Mouse (Mus musculus) gastrocnemius, adult 18-20 months (tissue): ENCODE data around the gene Cdh22. TPM values are rescaled to one million over a fixed set of nuclear protein-coding genes. Genes with fewer than 3 reads are reported as not detected.

ENCODE experiments used
- DNase-seq: peaks from one replicate; pipeline ENCODE4 v3.0.0; 2021; ENCODE audit warnings: low spot score
- total RNA-seq, 2 experiments: library from RNA; stranded (reverse); gene quantifications; 2 replicates each; pipeline ENCODE4 v1.2.3; 2021

The Cdh22 gene
- total RNA-seq, 2 experiments from 2014 or later: 1.1 to 1.3 TPM

DNA sequence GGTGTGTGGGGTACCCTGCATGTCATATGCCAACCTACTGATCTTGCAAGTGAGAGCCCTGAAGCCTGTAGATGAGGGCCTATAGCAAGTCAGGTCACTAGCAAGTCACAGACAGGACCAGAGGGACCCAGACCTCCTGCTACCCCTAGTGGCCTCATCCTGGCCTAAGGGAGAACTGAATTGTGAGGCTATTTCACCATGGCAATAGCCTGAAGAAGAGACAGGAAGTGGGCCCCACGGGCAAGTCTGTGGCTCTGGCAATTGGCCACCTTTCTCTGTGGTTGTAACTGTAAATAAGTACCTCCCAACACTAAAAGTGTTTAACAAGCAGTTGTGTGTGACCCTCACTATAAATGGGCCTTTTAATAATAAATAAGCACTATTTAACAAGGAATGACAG lies 16.2 kb upstream of the Cdh22 start:
- DNase-seq: no peak

DNA sequence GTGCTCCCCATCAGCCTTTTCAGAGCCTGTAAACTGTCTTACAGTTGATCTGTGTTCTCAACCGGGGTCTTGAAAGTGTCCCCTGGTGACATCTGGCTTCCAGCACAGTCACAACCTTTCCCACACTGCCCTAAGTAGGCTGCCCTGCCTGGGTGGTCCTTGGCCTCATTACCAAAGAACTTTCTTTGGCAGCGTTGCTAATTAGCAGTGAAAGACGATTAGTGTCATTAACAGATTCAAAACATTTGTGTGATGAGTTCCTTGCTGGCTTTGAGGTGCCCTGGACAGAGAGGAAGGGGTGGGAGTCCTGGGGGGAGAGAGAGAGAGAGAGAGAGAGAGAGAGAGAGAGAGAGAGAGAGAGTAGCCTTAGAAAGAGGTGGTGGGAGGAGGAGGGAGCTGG lies 14.3 kb upstream of the Cdh22 start:
- no peak for DNase-seq

DNA sequence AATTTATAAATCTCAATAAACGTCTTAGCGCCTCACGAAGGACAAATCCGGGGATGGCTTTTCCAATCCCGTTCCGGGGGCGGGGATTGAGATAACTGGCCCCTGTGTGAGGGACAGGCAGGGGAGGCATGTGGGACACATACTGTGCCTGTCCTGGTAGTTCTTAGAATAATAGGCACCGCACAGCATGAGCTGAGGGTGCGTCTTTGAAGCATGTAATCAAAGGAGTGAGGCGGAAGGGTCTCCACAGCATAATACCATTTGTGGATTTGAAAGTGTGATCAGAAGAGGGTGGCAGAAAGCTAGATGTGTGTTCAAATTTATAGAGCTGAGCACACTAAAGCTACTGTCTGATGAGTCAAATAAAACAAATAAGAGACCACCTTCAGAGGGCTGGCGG lies 11.7 kb upstream of the Cdh22 start:
- DNase-seq: no peak

DNA sequence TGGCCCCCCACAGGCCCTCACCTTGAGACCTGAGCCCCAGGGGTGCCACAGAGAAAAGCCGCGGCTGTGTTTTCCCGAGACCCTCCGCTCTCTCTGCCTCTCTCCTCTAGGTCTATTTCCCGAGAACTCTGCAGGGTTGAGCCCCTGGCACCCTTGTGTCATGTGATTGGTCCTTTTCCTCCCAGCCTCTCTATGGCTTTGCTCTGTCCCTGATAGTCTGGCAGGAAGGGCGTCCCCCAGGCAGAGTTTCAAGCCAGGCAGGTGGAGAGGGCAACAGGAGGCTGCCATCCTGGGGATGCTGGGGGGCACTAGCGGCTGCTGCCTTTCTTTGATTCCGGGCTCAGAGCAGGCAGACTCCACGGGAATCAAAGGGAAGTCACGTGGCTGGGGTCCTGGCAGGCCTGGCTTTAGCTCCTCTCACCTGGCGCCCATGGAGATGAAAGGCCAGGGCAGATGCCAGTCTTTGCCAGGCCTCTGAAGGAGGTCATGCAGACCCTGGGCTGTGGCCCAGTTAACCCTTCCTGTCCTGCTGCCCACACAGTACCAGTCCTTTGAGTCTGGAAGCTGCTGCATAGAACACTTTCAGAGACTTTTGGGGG lies 8.6 kb upstream of the Cdh22 start:
- DNase-seq: no peak

DNA sequence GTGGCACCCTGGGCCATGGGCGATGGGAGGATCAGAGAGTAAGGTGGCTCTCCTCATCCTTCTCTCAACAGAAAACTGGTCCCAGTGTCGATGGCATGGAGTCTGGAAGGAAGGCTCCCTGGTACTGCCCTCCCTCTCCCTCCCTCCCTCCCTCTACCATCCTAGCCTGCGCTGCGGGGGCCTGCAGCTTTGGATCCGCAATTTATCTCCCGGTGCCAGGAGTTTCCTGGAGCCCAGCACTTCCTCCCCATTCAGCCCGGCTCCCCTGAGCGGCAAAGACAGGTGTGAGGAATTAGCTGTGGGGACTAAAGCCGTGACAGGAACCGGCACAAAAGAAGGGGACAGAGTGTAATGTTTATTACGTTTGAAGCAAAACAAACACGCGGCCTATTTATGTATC lies 7.9 kb upstream of the Cdh22 start:
- DNase-seq: no peak

DNA sequence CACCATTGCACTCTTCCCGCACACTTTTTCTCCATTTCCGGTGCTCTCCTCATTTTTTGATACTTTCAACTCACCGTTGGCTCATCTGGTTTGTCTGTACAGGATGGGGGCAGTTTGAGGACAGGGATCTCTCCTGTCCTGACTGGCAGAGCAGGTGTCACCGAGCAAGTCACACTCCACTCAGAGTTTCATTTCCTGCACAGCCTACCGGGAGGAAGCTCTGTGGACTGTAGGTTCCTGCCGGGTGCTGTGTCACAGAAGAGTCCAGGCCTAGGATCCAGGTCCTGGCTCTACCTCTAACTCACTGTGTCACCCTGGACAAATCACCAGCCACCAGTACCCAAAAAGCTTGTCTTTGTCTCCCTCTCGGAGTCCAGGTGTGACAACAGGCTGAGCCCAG lies 7.1 kb upstream of the Cdh22 start:
- no peak for DNase-seq

DNA sequence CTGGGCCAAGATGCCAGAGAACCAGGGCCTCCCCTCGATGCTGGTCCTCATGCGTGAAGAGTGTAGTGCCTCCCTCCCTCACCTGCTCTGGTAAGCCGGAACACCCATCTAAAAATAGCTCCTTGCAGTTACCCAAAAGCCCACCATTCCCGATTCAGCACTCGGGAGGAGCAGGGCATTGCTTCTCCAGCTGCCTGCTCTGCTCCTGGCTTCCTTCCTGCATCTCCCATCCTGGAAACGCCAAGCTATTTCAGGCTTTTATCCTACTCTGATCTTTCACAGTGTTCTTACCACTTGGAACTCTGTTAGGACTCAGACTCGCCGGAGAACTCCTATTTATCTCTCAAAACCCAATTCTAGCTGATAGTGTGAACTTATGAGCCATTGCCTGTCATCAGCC lies 5.7 kb upstream of the Cdh22 start:
- DNase-seq: no peak

DNA sequence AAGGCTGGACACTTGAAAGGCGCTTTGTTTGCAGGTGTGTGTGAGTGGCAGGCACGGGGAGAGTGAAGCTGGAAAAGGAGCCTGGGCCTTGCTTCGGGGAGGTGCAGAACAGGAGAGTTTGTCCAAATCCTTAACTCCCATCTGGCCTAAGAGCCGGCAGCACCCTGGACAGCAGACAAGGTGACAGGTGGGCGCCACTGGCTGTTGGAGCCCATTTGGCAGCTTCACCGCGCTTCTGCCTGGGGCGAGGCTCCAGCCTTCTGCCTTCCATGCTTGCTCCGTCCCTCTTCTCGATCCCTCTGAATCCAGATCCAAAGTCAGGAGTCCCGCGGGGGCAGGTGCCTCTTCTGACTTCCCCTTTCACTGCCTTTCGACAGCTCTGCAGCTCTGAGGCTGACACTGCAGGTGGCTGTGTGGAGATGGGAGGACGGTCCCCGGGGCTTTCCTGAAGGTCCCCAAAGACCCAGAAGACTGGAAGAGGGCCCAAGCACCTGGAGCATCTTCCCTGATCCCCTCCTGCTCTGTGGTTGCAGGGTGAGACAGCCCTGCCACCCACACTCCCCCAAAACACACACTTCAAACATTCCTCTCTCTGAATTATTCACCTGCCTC lies 5.0 kb upstream of the Cdh22 start:
- DNase-seq: no peak

DNA sequence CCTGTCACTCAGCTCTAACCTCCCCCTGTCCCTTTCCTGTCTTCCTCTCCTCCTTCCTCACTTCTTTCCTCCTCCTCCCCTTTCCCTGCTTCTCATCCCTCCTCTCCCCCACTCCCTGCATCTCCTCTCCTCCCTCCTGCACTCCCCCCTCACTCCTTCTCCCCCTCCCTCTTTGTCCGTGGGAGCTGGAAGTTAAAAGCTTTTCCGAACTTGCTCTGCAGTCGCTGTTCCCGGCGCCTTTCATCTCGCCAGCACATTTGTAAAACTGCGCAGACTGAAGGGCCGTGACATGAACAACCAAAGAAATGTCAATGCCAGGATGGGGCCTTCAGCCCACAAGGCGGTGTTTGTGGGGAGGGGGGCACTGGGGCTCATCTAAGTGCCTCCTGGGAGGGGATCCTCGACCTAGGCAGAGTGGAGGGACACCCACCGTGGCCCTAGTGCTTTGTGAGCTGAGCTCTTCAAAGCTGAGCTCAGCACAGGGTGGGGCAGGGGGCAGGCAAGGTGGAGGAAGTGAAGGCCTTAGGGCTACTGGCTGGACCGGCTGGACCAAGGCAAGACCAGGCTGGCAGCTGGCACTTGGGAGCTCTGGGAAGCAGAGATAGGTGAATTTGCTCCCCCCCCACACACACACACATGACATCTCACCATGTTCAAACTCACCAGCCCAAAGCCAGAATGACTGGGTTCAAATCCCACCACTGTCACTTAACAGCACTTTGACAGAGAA lies 3.9 kb upstream of the Cdh22 start:
- DNase-seq: no peak

DNA sequence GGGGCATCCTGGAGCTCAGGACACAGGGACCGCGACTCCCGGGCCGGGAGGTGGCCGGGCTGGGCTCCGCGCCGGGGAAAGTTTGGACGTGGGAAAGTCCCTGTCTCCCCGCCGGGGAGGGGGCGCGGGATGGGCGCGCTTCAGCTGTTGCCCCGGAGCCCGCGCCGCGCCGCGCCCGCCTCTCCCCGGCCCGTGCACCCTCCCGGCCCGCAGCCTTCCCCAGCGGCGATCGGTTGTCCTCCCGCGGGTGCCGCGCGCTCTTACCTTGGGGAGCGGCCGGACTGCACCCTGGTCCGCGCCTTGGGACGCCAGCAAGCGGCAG lies 401 bp downstream of the Cdh22 start:
- no peak for DNase-seq

DNA sequence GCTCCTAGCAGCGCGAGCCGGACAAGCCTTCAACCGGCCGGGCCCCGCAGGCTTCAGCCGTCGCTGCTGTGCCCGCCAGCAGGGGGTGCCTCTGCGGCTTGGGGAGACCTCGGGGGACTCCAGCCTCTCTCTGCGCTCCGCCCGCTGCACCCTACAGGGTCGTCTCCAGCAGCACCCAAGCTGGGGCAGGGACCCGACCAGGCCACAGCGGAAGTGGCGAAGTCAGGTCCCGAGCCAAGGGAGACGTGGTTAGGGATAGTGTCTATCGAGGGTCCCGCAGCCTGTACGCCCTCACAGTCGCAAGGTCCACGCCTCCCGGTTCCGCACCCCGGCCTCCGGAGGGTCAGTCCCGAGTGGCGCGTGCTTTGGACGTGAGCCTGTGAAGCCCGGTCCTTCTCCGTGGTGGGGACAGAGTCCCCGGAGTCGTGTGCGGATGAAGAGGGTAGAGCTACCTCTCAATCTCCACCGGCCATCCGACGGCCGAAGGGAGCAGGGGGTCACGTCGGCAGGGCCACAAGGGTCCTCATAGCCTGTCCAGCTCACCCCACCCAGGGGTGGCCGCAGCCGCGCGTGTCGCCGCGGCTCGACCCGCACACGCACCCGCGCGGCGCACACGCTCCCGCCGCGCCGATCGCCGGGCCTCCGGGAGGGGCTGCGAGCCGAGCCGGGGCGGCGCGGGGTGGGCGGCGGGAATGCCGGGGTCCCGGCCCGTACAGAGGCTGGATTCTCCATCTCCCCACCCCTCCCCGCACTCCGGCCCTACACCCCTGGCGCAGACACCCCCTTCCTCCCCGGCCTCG lies 962 bp downstream of the Cdh22 start:
- peak; percentile 43 for DNase-seq

DNA sequence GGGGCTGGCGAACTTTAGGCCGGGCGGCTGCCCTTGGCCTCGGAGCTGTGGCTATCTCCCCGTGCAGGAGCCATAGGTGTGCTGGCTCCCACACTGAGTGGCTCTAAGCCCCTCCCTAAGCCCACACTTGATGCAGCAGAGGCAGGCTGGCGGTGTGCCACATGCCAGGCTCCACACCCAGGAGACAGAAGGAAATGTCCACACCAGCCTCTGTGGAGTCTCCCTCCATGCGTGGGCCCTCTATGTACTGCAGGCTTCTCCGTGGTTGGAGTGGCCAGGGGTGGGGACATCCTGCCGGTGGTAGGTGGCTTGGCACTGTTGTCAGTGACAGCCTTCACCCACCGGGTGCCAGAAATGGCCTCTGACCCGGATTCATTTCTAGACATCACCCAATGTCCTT lies 5.6 kb downstream of the Cdh22 start:
- no peak for DNase-seq

DNA sequence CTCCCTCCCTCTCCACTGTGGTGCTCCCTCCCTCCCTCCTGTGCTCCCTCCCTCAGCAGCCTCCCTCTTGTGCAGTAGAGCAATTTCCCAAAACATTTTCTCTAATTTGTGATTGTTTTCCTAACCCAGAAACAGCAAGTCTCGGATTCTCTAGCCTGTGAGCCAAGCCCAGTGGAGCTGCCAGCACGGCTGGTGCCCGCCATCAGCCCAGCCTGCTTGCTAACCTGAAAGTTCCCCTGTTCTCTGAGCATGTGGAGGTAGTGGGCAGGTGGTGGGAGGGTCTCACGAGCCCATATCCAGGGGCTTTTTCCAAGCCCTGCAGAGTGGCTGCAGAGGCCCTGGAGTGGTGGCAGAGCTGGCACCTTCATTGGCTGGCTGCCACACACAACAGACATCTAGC lies 10.8 kb downstream of the Cdh22 start:
- no peak for DNase-seq

DNA sequence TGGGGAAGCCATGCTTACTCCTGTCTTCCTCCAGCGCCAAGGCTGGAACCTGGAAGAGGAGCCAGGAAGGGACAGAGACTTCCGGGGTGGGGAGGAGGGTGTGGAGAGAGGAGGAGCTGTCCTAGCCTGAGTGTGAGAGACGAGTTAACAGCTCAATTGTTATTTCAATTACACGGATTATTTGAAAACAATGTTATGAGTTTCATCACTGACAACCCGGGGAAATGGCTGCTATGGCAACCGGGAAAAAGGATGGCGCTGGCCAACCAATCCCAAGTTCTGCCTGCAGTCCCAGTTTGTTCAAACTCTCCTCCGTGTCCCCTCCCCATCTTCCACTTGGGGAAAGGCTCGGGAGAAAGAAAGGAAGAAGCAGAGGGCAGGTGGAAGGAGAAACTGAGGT lies 12.7 kb downstream of the Cdh22 start:
- no peak for DNase-seq

DNA sequence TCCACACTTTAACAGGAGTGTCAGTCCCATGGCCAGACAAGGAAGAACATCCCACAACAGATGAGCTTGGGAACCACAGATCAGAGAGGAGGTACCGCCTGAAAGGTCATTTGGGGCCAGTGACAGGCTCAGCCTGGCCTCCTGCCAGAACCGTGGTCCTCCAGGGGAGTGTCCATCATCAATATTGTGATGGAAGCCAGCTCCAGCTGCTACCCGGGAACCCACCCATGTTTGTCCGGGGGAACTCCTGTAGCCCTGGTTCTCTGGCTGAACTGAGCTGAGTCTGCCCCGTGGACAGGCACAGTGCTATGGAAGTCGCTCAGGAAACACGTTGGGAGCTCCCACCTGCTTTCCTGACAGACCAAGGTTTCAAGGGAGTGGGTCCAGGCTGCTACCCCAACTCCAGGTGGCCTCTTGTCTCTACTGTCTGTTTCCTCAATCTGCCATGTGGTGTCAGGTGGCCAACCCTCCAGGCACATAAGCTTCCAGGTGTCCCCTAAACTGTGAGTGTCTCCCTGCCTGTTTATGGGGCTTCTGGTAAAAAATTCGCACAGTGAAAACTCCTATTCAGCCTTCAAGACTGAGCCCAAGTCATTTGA lies 14.2 kb downstream of the Cdh22 start:
- DNase-seq: no peak

DNA sequence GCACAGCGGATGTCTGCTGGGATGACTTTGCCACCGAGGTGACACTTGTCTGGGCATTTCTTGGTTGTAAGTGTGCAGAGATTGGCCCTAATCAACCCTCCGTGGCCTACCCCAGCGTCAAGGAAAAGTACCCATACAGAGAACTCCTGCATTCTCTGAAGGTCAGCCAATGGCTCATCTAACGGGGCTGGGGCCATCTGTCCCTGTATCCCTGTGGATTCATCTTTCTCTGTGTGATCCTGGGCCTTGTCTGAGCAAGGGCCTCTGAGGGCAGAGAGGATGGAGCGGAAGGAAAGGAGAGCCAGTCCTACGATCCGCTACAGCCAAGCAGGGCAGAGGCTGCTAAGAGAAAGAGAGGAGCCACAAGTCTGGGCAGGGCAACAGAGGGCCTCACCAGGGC lies 15.7 kb downstream of the Cdh22 start:
- no peak for DNase-seq

DNA sequence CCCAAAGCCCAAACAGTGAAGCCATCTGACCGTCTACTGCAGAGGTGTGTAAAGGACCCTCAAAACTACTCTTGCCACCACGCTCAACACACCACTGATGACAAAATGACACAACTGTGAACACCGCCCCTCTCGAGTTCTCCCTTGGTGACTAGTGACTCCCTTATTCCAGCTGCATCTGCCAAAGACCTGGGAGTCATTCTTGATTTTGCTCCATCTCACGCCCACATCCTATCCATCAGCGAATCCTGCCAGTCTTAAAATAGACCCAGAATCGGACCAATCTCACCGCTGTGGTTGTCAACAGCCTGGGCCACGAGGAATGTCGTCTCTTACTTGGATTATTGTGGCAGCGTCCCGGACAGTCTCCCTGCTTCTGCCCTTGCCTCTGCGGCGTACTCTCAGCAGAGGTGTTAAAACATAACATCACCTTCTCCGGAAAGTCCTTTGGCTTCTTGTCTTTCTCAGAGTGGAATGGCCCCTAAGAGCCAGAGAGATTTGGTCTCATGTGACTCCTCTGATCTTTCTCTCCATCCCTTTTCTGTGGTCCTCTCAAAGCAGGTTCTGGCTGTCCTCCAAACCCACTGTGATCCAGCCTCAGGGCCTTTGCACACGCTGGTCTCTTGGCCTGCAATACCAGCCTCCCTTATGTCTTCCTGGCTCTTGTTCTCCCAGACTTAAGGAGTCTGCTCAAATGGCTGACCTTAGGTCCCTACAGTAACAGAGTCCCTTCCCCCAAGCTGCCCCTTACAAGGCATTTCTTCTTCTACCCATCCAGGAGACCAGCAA lies 17.1 kb downstream of the Cdh22 start:
- DNase-seq: no peak

DNA sequence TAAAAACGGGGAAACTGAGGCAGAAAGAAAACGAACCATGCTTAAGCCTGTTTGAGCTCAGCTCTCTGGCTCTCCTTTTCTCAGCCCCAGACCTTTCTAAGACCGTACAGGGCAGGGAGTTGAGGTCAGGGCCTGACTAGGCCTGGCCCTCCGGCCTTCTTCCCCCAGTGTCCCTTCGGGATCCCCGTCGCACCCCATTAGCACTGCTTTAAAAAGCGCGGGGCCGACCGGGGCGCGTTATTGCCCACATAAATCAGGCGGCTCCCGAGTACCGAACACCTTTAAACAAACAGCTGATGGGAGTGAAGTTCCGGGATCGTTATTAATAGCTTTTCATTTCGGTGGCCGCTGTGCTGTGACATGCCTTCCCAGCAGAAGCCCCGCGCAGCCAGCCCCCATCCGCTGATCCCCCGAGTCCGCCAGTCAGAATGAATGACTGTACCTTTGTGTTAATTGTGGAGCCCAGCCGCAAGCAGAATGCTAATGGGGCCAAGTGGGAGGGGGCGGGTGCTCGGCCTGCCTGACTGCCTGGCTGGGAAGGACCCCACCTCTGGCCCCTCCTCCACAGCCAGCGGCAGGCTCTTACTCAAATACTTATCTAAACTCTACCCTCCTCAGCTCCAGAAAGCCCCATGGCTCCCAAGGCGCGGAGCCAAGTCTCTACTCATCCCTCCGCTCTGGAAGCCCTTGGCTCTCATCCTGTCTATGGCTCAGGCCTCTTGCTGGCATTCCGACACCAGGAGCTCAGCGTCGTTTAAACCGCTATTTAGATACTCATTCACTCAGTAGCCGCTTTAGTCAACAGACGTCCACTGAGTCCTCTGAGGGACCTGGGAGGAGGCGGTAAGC lies 19.3 kb downstream of the Cdh22 start:
- no peak for DNase-seq

DNA sequence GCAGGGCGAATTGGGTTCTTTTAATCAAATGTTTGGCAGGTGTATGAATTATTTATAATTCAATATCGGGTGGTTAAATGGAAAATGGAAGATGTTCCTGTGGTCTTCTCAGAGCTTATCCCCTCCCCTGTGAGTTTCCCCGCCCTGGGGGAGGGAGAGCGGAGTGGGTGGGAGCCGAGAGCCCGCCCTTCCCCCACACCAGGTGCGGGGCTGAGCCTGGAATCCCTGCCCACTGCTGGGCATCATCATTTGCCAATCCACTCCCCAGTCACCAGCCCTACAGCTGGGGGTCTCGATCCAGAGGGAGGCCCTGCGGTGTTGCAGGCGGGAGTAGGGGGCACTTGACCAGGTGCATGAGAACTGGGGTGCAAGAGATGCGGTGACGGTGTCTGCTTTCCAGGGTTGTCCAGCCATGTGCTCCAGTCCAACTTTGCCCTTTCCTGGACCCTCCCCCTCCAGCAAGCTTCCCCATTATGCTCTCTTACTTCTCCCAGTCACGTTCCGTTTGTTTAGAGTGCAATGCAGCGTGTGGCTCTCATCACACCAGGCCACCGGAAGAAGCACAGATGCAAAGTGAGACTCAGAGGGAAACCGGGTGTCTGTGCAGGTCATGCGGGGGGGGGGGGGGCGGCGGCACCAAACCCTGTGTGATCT lies 23.1 kb downstream of the Cdh22 start:
- no peak for DNase-seq

DNA sequence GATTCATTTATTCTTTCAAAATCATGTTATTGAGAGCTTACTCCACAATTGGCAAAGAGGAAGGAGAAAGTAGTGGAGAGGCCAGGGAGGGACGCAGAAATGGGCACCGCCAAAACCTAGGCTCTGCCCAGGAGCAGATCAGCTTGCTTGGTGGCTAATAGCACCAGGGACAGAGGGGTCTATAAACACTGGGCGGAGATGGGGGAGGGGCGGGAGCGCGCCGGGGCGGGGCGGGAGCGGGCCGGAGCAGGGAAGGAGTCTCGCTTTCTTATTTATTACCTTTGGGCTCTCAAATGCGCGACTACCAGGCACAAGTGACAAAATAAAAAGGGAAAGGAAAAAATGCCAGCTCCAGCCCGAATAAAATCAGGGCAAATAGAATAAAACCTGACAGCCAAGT lies 23.7 kb downstream of the Cdh22 start:
- no peak for DNase-seq
